Mouse (Mus musculus): ENCODE measurements at regions not wholly inside any gene's neighbourhood (a gene's known extent, or its start where the extent isn't known, plus 50 kb on each side); places are given as distances from the start of the nearest gene placed in this dataset.

DNA sequence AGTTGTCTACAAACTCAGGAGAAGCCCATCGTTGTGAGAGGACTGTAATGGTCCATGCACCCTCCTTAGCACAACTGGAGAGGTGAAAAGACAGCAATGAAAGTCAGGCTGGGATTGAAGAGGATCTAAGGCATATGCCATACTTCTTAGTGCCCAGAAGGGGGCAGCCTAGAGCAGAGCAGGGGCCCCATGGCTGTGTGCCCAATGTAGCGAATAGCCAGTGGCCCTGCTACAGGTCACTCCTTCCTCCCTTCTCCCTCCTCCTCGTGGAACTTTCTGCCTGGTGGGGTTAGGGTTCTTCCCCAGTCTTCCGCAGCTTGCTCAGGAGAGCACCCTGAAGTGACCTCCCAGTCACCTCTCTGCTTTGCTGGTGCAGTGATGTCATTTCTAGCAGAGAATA lies 131.8 kb upstream of the Topaz1 start:
- peak; percentile 56 for TF ChIP-seq CTCF (IDR thresholded peaks at IDR 0.05; ENCODE audit: extremely low read depth, insufficient read depth, low read length)
- no peak for TF ChIP-seq POLR2A (IDR thresholded peaks at IDR 0.05; ENCODE audit: extremely low read depth, insufficient read depth, low read length)

Measured in cortical plate, adult 2 months (tissue).